Mouse (Mus musculus): Measurements from ENCODE around the gene Olfr798. TPM values are rescaled to one million over a fixed set of nuclear protein-coding genes. Genes with fewer than 3 reads are reported as not detected.

The Olfr798 gene
- polyA plus RNA-seq (2015; fragmentation: Nextera tagmentation; extraction: Ambion mirVana), result not detected in 2 replicates

DNA sequence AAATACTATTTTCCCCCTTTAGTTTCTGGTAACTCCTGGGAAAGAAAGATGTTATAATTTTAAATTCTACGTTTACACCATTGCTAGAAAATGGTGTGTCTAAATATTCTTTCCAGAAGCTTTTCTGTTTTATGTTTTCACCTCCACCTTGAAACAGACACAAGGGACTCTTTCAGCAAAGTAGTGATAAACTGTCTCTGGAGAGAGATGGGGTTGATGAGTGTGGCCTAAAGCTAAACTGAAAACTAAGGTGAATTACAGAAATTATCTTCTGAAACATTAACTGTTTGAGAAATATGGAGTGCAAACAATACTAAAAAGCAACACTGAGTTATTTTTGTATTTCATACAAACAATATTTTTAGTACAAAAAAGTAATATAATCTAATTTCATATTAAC, at the start of gene Olfr798:
TSS of gene Olfr798 (minus strand) at position 101 of the 400 bp plus-strand sequence.
- no peak within 1 kb of the TSS for H3K4me3 ChIP-seq (ENCODE audit: low read depth, low read length)
- H3K4me2 ChIP-seq (replicated peaks; ENCODE audit: low read depth), result no peak within 1 kb of the TSS
- no peak within 1 kb of the TSS for H3K9ac ChIP-seq (ENCODE audit: low read depth, low read length)
- H3K36me3 ChIP-seq (ENCODE audit: control insufficient read depth, insufficient read depth), result no peaks in the 10 kb centered on the region
- WGBS, result 76% methylated on average over 1 of the region's 1 CpGs
- no peak for ATAC-seq
- no peaks in the 10 kb centered on the region for H3K9me3 ChIP-seq (ENCODE audit: control insufficient read depth)
- H3K27me3 ChIP-seq (replicated peaks; ENCODE audit: control insufficient read depth, insufficient read depth, low read length), result no peaks in the 10 kb centered on the region
- H3K4me1 ChIP-seq (replicated peaks; ENCODE audit: control insufficient read depth, insufficient read depth, low read length), result no peaks in the 10 kb centered on the region
- TF ChIP-seq CTCF (IDR thresholded peaks at IDR 0.05; ENCODE audit: low read depth), result no peak
- H3K27ac ChIP-seq (ENCODE audit: low read depth, low read length), result no peak within 1 kb of the TSS

DNA sequence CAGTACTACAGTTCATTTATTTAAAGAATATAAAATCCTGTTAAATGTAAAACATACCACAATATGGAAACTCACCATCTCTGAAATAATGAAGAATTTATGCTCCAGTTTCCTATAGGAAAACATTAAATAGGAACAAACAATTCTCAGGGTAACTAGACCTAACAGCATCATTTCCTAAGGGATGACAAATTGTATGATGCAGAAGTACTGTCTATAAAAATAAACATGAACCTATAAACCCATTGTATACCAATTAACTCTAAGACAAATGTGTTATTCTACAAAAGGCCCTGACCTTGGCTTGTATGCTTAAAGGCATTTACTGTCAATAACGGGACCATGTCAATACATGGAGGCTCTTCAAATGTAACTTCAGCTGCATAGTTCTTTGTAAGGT, 46.0 kb upstream of the Olfr798 start, which contains the start of gene Olfr801:
TSS of gene Olfr801 (minus strand) at position 101 of the 400 bp plus-strand sequence.
- whole genome bisulfite sequencing, result 61% methylated on average over 1 of the region's 1 CpGs
- Histone ChIP-seq H3K27ac (ENCODE audit: low read depth, low read length) (no peak within 1 kb of the TSS), H3K27me3 (replicated peaks; ENCODE audit: control insufficient read depth, insufficient read depth, low read length) (no peaks in the 10 kb centered on the region), H3K36me3 (ENCODE audit: control insufficient read depth, insufficient read depth) (no peaks in the 10 kb centered on the region), H3K9me3 (ENCODE audit: control insufficient read depth) (no peaks in the 10 kb centered on the region), H3K9ac (ENCODE audit: low read depth, low read length) (no peak within 1 kb of the TSS), H3K4me2 (replicated peaks; ENCODE audit: low read depth) (no peak within 1 kb of the TSS), H3K4me1 (replicated peaks; ENCODE audit: control insufficient read depth, insufficient read depth, low read length) (no peaks in the 10 kb centered on the region), H3K4me3 (ENCODE audit: low read depth, low read length) (no peak within 1 kb of the TSS)
- no peak for ATAC-seq
- no peak for TF ChIP-seq CTCF (IDR thresholded peaks at IDR 0.05; ENCODE audit: low read depth)

DNA sequence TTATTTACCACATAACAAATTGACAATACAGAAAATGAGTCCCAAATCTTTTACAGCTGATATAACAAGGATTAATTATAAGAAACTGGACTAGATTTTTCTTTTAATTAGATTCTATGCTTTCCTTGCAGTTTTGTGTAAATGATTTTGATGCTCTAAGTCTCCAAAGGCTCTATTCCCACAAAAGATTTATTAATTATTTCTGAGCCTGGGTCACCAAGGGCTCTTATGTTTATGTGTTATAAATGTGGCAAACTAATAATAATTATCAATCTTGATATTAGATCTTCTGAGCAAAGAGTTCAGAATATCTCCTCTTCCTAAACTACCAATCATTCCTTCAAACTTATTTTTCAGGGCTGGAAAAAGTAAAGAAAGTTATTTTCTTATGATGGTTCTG, 29.7 kb upstream of the Olfr798 start, which contains the start of gene Olfr800:
TSS of gene Olfr800 (plus strand) at position 301 of the 400 bp plus-strand sequence.
- no peaks in the 10 kb centered on the region for H3K36me3 ChIP-seq (ENCODE audit: control insufficient read depth, insufficient read depth)
- H3K27me3 ChIP-seq (replicated peaks; ENCODE audit: control insufficient read depth, insufficient read depth, low read length), result no peaks in the 10 kb centered on the region
- H3K27ac ChIP-seq (ENCODE audit: low read depth, low read length), result no peak within 1 kb of the TSS
- ATAC-seq, result no peak
- H3K9me3 ChIP-seq (ENCODE audit: control insufficient read depth), result no peaks in the 10 kb centered on the region
- H3K4me3 ChIP-seq (ENCODE audit: low read depth, low read length), result no peak within 1 kb of the TSS
- no peak for TF ChIP-seq CTCF (IDR thresholded peaks at IDR 0.05; ENCODE audit: low read depth)
- H3K4me2 ChIP-seq (replicated peaks; ENCODE audit: low read depth), result no peak within 1 kb of the TSS
- no peaks in the 10 kb centered on the region for H3K4me1 ChIP-seq (replicated peaks; ENCODE audit: control insufficient read depth, insufficient read depth, low read length)
- H3K9ac ChIP-seq (ENCODE audit: low read depth, low read length), result no peak within 1 kb of the TSS

DNA sequence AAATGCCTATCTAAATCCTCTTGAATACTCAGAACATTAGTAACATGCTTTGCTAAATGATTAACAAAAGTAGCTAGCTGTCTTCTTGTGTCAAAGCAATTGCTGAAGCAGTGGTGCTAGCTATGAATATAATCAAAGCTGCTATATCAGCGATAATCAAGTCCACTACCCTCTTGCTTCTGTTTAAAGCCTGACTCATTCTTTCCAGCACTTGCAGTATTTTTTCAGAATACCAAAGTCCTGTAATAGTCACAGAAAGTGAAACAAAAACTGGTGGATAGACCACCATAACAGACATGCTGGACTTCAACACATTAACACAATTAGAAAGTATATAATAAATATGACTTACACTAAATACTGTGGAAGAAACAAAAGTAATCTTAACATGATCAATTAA, 24.0 kb upstream of the Olfr798 start:
- WGBS, result 78% methylated on average over 1 of the region's 1 CpGs
- TF ChIP-seq CTCF (IDR thresholded peaks at IDR 0.05; ENCODE audit: low read depth), result no peak

DNA sequence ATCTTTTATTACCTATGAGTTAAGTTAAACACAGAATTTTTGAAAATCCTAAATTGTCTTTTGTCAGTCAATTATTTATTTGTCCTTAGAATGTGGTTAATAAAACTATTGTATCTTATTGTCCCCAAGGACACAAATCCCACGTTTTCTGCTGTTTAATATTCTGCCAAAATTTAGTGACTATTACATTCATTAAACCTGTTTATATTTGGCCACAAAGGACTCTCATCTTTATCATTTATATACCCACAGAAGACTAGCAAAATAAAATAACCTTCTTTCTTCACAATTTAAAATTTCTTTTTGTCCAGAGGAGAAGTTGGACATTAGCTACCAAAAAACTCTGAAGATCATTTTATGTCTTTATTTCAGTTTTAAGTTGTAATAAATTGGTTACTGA, 9.4 kb upstream of the Olfr798 start, which contains the start of gene Olfr799:
TSS of gene Olfr799 (plus strand) at position 301 of the 400 bp plus-strand sequence.
- Histone ChIP-seq H3K27ac (ENCODE audit: low read depth, low read length) (no peak within 1 kb of the TSS), H3K4me2 (replicated peaks; ENCODE audit: low read depth) (no peak within 1 kb of the TSS), H3K36me3 (ENCODE audit: control insufficient read depth, insufficient read depth) (no peaks in the 10 kb centered on the region), H3K27me3 (replicated peaks; ENCODE audit: control insufficient read depth, insufficient read depth, low read length) (no peaks in the 10 kb centered on the region), H3K9me3 (ENCODE audit: control insufficient read depth) (no peaks in the 10 kb centered on the region), H3K4me3 (ENCODE audit: low read depth, low read length) (no peak within 1 kb of the TSS), H3K4me1 (replicated peaks; ENCODE audit: control insufficient read depth, insufficient read depth, low read length) (no peaks in the 10 kb centered on the region), H3K9ac (ENCODE audit: low read depth, low read length) (no peak within 1 kb of the TSS)
- no peak for ATAC-seq
- TF ChIP-seq CTCF (IDR thresholded peaks at IDR 0.05; ENCODE audit: low read depth), result no peak
- 27% methylated on average over 1 of the region's 1 CpGs for WGBS

More for the DNA sequence above, 24.0 kb upstream of the Olfr798 start:
- ATAC-seq, result no peak
- no peak overlapping the region for H3K27ac ChIP-seq (ENCODE audit: low read depth, low read length)
- no peaks in the 10 kb centered on the region for H3K27me3 ChIP-seq (replicated peaks; ENCODE audit: control insufficient read depth, insufficient read depth, low read length)
- no peaks in the 10 kb centered on the region for H3K9me3 ChIP-seq (ENCODE audit: control insufficient read depth)
- no peaks in the 10 kb centered on the region for H3K4me1 ChIP-seq (replicated peaks; ENCODE audit: control insufficient read depth, insufficient read depth, low read length)
- no peak overlapping the region for H3K9ac ChIP-seq (ENCODE audit: low read depth, low read length)
- no peak overlapping the region for H3K4me3 ChIP-seq (ENCODE audit: low read depth, low read length)
- no peak overlapping the region for H3K4me2 ChIP-seq (replicated peaks; ENCODE audit: low read depth)
- no peaks in the 10 kb centered on the region for H3K36me3 ChIP-seq (ENCODE audit: control insufficient read depth, insufficient read depth)

DNA sequence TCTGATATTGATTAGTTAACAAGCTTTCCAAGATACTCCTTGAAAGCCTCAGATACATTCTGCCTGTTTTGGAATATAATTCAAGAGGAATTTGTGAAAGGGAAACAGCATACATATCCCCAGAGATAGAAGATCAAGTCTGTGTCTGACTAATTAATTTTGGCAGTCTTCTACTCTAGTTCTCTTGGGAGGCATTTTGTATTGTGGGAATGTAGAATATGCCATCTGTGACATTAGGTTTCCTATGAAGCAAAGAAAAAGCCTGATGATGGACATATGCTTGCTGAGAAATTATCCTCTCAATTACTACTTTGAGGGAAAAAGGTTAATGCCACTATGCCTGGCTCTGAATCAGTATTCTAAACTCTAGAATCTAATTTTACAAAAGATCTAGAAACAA, 4.5 kb downstream of the Olfr798 start:
- Histone ChIP-seq H3K4me3 (ENCODE audit: low read depth, low read length) (no peak overlapping the region), H3K9me3 (ENCODE audit: control insufficient read depth) (no peaks in the 10 kb centered on the region), H3K36me3 (ENCODE audit: control insufficient read depth, insufficient read depth) (no peaks in the 10 kb centered on the region), H3K27me3 (replicated peaks; ENCODE audit: control insufficient read depth, insufficient read depth, low read length) (no peaks in the 10 kb centered on the region), H3K4me2 (replicated peaks; ENCODE audit: low read depth) (no peak overlapping the region), H3K27ac (ENCODE audit: low read depth, low read length) (no peak overlapping the region), H3K9ac (ENCODE audit: low read depth, low read length) (no peak overlapping the region), H3K4me1 (replicated peaks; ENCODE audit: control insufficient read depth, insufficient read depth, low read length) (no peaks in the 10 kb centered on the region)
- TF ChIP-seq CTCF (IDR thresholded peaks at IDR 0.05; ENCODE audit: low read depth), result no peak
- no peak for ATAC-seq

DNA sequence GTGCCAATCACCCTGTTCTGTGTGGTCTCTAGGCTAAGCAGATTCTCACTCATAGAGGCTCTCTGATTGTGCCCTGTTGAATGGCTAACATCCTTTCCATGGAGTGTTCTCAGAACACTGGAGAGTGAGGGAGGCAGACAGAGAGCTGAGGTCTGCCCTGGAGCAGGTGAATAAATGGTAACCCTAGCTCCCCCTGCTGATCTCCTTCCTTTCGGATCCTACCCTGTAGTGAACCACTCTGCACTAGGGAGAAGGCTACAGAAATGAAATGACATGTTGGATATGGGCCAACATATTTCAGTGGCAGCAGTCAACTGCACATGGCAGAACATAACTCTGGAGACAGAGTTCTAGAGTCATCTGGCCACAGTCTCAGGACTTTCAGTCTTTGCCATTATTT, 6.0 kb downstream of the Olfr798 start:
- Histone ChIP-seq H3K9ac (ENCODE audit: low read depth, low read length) (no peak overlapping the region), H3K4me3 (ENCODE audit: low read depth, low read length) (no peak overlapping the region), H3K27ac (ENCODE audit: low read depth, low read length) (no peak overlapping the region), H3K4me2 (replicated peaks; ENCODE audit: low read depth) (no peak overlapping the region), H3K9me3 (ENCODE audit: control insufficient read depth) (no peaks in the 10 kb centered on the region), H3K27me3 (replicated peaks; ENCODE audit: control insufficient read depth, insufficient read depth, low read length) (no peaks in the 10 kb centered on the region), H3K4me1 (replicated peaks; ENCODE audit: control insufficient read depth, insufficient read depth, low read length) (no peaks in the 10 kb centered on the region), H3K36me3 (ENCODE audit: control insufficient read depth, insufficient read depth) (no peaks in the 10 kb centered on the region)
- no peak for TF ChIP-seq CTCF (IDR thresholded peaks at IDR 0.05; ENCODE audit: low read depth)
- no peak for ATAC-seq
- WGBS, result 16% methylated on average over 1 of the region's 1 CpGs

Data from intestine, postnatal 0 days (tissue).